Mouse (Mus musculus) C2C12 (cell line): ENCODE data around the gene Steap1. TPM values are rescaled to one million over a fixed set of nuclear protein-coding genes. Genes with fewer than 3 reads are reported as not detected.

Experiments used
- H3K27me3 ChIP-seq: one replicate; pipeline ENCODE4 v1.6.1; 2011; ENCODE audit not compliant: control insufficient read depth, insufficient read depth, insufficient read length
- H3K36me3 ChIP-seq: one replicate; pipeline ENCODE4 v1.6.1; 2011; ENCODE audit not compliant: control insufficient read depth, insufficient read depth
- H3K4me3 ChIP-seq: one replicate; pipeline ENCODE4 v1.5.1; 2011; ENCODE audit warnings: mild to moderate bottlenecking, control low read depth; ENCODE audit not compliant: poor library complexity, insufficient read depth, severe bottlenecking
- H3K79me2 ChIP-seq: one replicate; pipeline ENCODE4 v1.6.1; 2011; ENCODE audit not compliant: control insufficient read depth, insufficient read depth
- H3K79me3 ChIP-seq: one replicate; pipeline ENCODE4 v1.6.1; 2011; ENCODE audit warnings: low read depth, control low read depth
- H3ac ChIP-seq: one replicate; pipeline ENCODE3; 2011; ENCODE audit warnings: low read depth; ENCODE audit not compliant: control insufficient read depth, insufficient read length
- CEBPB ChIP-seq: IDR thresholded peaks from one replicate; pipeline ENCODE4 v1.6.1; 2011; ENCODE audit warnings: low read depth, mild to moderate bottlenecking, control low read depth, moderate library complexity
- CTCF ChIP-seq: IDR thresholded peaks from one replicate; pipeline ENCODE4 v1.5.1; 2011; ENCODE audit not compliant: control insufficient read depth, insufficient read depth, insufficient read length
- FOSL1 ChIP-seq: IDR thresholded peaks from one replicate; pipeline ENCODE4 v1.8.0; 2011; ENCODE audit warnings: mild to moderate bottlenecking, low read length; ENCODE audit not compliant: poor library complexity, insufficient read depth, severe bottlenecking
- MAX ChIP-seq: IDR thresholded peaks from one replicate; pipeline ENCODE4 v1.6.1; 2011; ENCODE audit warnings: mild to moderate bottlenecking, control low read depth
- MYOD1 ChIP-seq: IDR thresholded peaks from one replicate; pipeline ENCODE4 v1.6.1; 2011; ENCODE audit warnings: low read depth; ENCODE audit not compliant: control insufficient read depth, insufficient read length
- MYOG ChIP-seq: IDR thresholded peaks from one replicate; pipeline ENCODE4 v1.6.1; 2011; ENCODE audit not compliant: control insufficient read depth, insufficient read length; ENCODE audit errors: extremely low read depth
- USF1 ChIP-seq: IDR thresholded peaks from one replicate; pipeline ENCODE4 v1.6.1; 2011; ENCODE audit warnings: low read depth, mild to moderate bottlenecking, control low read depth, moderate library complexity
- polyA plus RNA-seq: library from polyadenylated mRNA; unstranded; fragments of >200 nt; fragmentation: generic; extraction: Trizol; gene quantifications from one replicate; pipeline ENCODE4 v1.2.1, GENCODE M21; 2012; ENCODE audit warnings: missing spikeins

The Steap1 gene
- polyA plus RNA-seq, 1 experiment = 58.9 TPM

DNA sequence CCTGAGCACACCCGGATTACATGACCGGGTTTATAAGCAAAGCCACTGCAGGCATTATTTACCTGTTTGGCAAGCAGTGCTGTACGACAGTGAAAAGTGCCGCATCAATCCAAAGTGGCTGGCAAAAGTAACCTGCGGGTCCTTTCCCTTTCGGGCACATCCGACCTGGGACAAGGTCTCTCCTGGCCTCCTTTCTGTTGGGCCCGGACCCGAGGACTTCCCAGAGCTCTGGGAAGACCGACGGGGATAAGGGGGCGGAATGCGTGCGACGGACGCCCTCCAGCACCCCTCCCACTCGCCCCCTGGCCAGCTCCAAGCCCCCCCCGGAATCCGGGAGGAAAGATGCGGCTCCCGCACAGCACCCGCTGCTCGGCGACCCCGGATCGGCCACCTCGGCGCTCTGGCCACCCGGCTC is 55.6 kb downstream of the Steap1 start:
- Histone ChIP-seq H3K4me3 (peak overlapping the region; percentile 59), H3ac (peak overlapping the region; percentile 66), H3K79me2 (peaks cover 49% of the 10 kb centered on the region), H3K27me3 (no peaks in the 10 kb centered on the region), H3K79me3 (peaks cover 40% of the 10 kb centered on the region), H3K36me3 (no peaks in the 10 kb centered on the region)
- TF ChIP-seq MYOD1 (no peak), FOSL1 (no peak), MAX (no peak), USF1 (no peak), MYOG (no peak), CTCF (no peak), CEBPB (no peak)

DNA sequence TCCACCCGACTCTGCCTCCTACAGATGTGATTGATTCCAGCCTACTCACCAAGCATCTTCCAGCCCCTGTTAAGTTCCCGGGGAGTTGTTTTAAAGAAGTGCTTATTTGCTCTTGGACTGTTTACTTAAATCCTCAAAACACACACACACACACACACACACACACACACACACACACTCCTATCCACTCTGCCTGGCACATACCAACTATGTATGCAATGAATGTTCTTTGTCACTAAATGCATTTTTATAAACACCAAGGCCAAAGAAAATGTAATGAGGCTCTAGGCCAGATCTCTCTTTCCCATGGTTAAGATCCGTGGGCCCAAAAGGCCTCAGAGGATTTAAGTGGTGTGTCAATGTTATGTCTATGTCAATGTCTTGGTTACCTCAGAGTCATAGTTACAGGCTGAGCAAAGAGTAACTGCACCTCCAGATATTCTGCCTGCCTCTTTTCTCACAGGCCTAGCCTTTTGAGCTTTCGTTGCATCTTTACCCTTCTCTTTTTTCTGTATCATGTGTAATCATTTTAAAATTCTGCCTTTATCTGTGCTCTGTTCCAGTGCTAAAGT is 56.9 kb downstream of the Steap1 start:
- TF ChIP-seq USF1 = no peak
- TF ChIP-seq MYOG = no peak
- no peak for TF ChIP-seq FOSL1
- TF ChIP-seq MYOD1 = no peak
- no peak for TF ChIP-seq CTCF
- TF ChIP-seq CEBPB = no peak
- TF ChIP-seq MAX = no peak
- no peaks in the 10 kb centered on the region for H3K27me3 ChIP-seq
- H3K36me3 ChIP-seq = no peaks in the 10 kb centered on the region
- H3K79me2 ChIP-seq = peaks cover 61% of the 10 kb centered on the region
- H3K79me3 ChIP-seq = peaks cover 46% of the 10 kb centered on the region
- H3ac ChIP-seq = no peak overlapping the region
- peak overlapping the region; percentile 59 for H3K4me3 ChIP-seq

DNA sequence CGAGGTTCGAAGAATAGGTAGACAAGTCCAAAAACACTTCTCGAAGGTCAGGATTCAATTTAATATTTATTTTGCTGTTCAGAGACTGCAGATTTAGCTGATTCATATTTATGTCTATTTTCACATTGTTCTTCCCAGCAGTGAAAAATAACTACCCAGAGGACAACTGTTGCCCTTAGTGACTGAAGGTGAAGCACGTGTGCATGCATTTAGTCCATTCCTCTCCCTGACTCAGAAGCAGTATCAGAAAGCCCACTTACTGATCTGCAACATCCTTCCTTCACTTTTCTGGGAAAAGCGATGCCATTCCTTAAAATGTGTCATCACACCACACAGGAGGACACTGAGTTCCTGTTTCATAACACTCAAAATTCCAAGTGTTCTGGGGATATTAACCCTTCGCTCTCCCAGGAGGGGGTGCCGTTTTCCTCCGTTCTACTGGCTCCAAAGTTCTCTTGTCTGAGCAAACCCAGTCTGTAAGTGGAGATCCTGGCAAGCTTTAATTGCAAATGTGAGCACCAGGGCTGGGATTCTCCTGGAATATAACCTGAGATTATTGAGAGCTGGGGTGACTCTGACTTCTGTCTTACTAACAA is 60.1 kb downstream of the Steap1 start:
- TF ChIP-seq CEBPB (peak; percentile 80), MYOG (no peak), CTCF (no peak), MAX (peak; percentile 50), MYOD1 (no peak), USF1 (peak; percentile 74), FOSL1 (peak; percentile 42)
- no peak overlapping the region for H3ac ChIP-seq
- peaks cover 82% of the 10 kb centered on the region for H3K79me2 ChIP-seq
- no peak overlapping the region for H3K4me3 ChIP-seq
- no peaks in the 10 kb centered on the region for H3K27me3 ChIP-seq
- H3K79me3 ChIP-seq = peaks cover 62% of the 10 kb centered on the region
- no peaks in the 10 kb centered on the region for H3K36me3 ChIP-seq

DNA sequence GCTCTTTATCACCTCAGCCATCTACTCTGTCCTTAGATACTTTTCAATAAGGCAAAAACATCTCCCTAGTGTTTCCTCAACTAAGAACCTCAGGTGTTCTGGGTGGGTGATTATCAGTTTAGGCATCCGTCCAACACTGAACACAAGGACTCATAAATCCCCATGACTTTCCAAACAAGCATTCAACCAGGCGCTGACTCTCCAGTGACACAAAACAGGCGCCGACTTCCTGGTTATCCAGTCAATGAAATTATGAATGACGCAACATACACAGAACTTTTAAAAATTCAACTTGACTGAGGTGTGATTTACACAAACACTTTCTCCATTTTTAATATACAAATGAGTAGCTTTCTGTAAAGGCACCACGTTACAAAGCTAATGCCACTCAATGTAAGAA is 60.9 kb downstream of the Steap1 start:
- TF ChIP-seq CTCF = no peak
- peak; percentile 78 for TF ChIP-seq CEBPB
- H3K36me3 ChIP-seq = no peaks in the 10 kb centered on the region
- H3K79me2 ChIP-seq = peaks cover 84% of the 10 kb centered on the region
- no peaks in the 10 kb centered on the region for H3K27me3 ChIP-seq
- H3ac ChIP-seq = no peak overlapping the region
- no peak overlapping the region for H3K4me3 ChIP-seq
- peaks cover 66% of the 10 kb centered on the region for H3K79me3 ChIP-seq

DNA sequence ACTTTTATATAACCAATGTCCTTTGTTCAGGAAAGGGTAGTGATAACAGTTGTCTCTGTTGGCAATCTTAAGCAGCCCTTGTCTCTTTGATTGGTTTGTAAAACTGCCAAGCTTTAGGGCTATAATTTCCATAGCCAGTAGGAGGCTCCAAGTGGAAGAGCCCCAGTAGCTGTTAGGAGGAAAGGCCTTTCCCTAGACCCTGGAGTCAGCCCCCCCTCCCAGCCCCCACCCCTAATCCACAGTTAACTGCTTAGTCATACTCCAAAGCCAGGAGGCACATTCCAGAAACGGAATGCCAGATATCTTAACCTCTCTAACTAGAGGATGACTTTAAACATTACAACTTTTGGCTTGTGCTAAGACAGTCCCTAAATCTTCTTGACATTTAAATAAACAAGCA is 62.2 kb downstream of the Steap1 start:
- Histone ChIP-seq H3K36me3 (peaks cover 11% of the 10 kb centered on the region), H3K27me3 (no peaks in the 10 kb centered on the region), H3ac (no peak overlapping the region), H3K79me2 (peaks cover 84% of the 10 kb centered on the region), H3K79me3 (peaks cover 58% of the 10 kb centered on the region), H3K4me3 (no peak overlapping the region)
- TF ChIP-seq CTCF = no peak
- TF ChIP-seq MAX = no peak
- no peak for TF ChIP-seq MYOD1
- no peak for TF ChIP-seq USF1
- TF ChIP-seq MYOG = no peak
- TF ChIP-seq CEBPB = no peak
- no peak for TF ChIP-seq FOSL1

Other genes with a start within 250 kb of the Steap1 start
- 27.2 TPM for gene Cldn12, start 234.4 kb downstream of the Steap1 start, polyA plus RNA-seq
- 4.6 TPM for gene Gtpbp10, start 189.8 kb downstream of the Steap1 start, polyA plus RNA-seq
- 0.67 TPM for gene Gm8773, start 175.5 kb downstream of the Steap1 start, polyA plus RNA-seq
- gene Cfap69, start 85.1 kb downstream of the Steap1 start, polyA plus RNA-seq = 4.3 TPM
- gene Steap2, start 54.7 kb downstream of the Steap1 start, polyA plus RNA-seq = 20.7 TPM